Mouse (Mus musculus): ENCODE results near the gene Rnf227. TPM values are rescaled to one million over a fixed set of nuclear protein-coding genes. Genes with fewer than 3 reads are reported as not detected.

Rnf227 gene
- polyA plus RNA-seq, 1 experiment, result 4.3 TPM

- TF ChIP-seq CTCF (IDR thresholded peaks at IDR 0.05; ENCODE audit: insufficient read depth, low read length) (no peak), POLR2A (IDR thresholded peaks at IDR 0.05; ENCODE audit: borderline replicate concordance, extremely low read depth, low read depth, low read length) (no peak)
Observed at GRCm38 (mm10) chr11:69328517-69328916, 11.7 kb upstream of the Rnf227 start.

GRCm38 (mm10) chr11:69331152-69331551 lies 9.1 kb upstream of the Rnf227 start:
- 91% methylated on average over 6 of the region's 6 CpGs for WGBS
- no peak for DNase-seq
- no peak for TF ChIP-seq POLR2A (IDR thresholded peaks at IDR 0.05; ENCODE audit: borderline replicate concordance, extremely low read depth, low read depth, low read length)
- TF ChIP-seq CTCF (IDR thresholded peaks at IDR 0.05; ENCODE audit: insufficient read depth, low read length), result no peak

More at GRCm38 (mm10) chr11:69328517-69328916, 11.7 kb upstream of the Rnf227 start:
- 93% methylated on average over 6 of the region's 6 CpGs for WGBS
- no peak for DNase-seq
- no peak overlapping the region for H3K4me3 ChIP-seq (replicated peaks; ENCODE audit: extremely low read depth, low read depth, low read length)
- peaks cover 4% of the 10 kb centered on the region; the same call in 1 of the 2 replicates for H3K4me1 ChIP-seq (ENCODE audit: control insufficient read depth, insufficient read depth, low read length)

GRCm38 (mm10) chr11:69331929-69332405 lies 8.3 kb upstream of the Rnf227 start:
- peak overlapping the region; percentile 63 for H3K4me3 ChIP-seq (replicated peaks; ENCODE audit: extremely low read depth, low read depth, low read length)
- WGBS, result 1% methylated on average over 24 of the region's 24 CpGs
- TF ChIP-seq POLR2A (IDR thresholded peaks at IDR 0.05; ENCODE audit: borderline replicate concordance, extremely low read depth, low read depth, low read length) (peak; percentile 84; the same call in 1 of the 2 replicates), CTCF (IDR thresholded peaks at IDR 0.05; ENCODE audit: insufficient read depth, low read length) (no peak)
- DNase-seq, result peak; percentile 70
- peaks cover 4% of the 10 kb centered on the region; the same call in 1 of the 2 replicates for H3K4me1 ChIP-seq (ENCODE audit: control insufficient read depth, insufficient read depth, low read length)

More at GRCm38 (mm10) chr11:69331152-69331551, 9.1 kb upstream of the Rnf227 start:
- Histone ChIP-seq H3K4me1 (ENCODE audit: control insufficient read depth, insufficient read depth, low read length) (peaks cover 8% of the 10 kb centered on the region; the same call in 1 of the 2 replicates), H3K4me3 (replicated peaks; ENCODE audit: extremely low read depth, low read depth, low read length) (no peak overlapping the region)

- no peak for DNase-seq
- TF ChIP-seq CTCF (IDR thresholded peaks at IDR 0.05; ENCODE audit: insufficient read depth, low read length), result no peak
- TF ChIP-seq POLR2A (IDR thresholded peaks at IDR 0.05; ENCODE audit: borderline replicate concordance, extremely low read depth, low read depth, low read length), result no peak
- Histone ChIP-seq H3K4me3 (replicated peaks; ENCODE audit: extremely low read depth, low read depth, low read length) (no peak overlapping the region), H3K4me1 (ENCODE audit: control insufficient read depth, insufficient read depth, low read length) (peaks cover 4% of the 10 kb centered on the region; the same call in 1 of the 2 replicates)
- 46% methylated on average over 8 of the region's 8 CpGs for WGBS
Observed at GRCm38 (mm10) chr11:69332713-69333253, 7.5 kb upstream of the Rnf227 start.

- DNase-seq, result no peak
- TF ChIP-seq CTCF (IDR thresholded peaks at IDR 0.05; ENCODE audit: insufficient read depth, low read length) (0 out of 2 replicates have a peak, but pooled peaks have one; percentile 6), POLR2A (IDR thresholded peaks at IDR 0.05; ENCODE audit: borderline replicate concordance, extremely low read depth, low read depth, low read length) (no peak)
Observed at GRCm38 (mm10) chr11:69333922-69334321, 6.3 kb upstream of the Rnf227 start.

GRCm38 (mm10) chr11:69334796-69335195 lies 5.5 kb upstream of the Rnf227 start:
- no peak for TF ChIP-seq CTCF (IDR thresholded peaks at IDR 0.05; ENCODE audit: insufficient read depth, low read length)
- TF ChIP-seq POLR2A (IDR thresholded peaks at IDR 0.05; ENCODE audit: borderline replicate concordance, extremely low read depth, low read depth, low read length), result no peak
- H3K4me3 ChIP-seq (replicated peaks; ENCODE audit: extremely low read depth, low read depth, low read length), result no peak overlapping the region
- 50% methylated on average over 4 of the region's 4 CpGs for WGBS
- no peak for DNase-seq
- H3K4me1 ChIP-seq (ENCODE audit: control insufficient read depth, insufficient read depth, low read length), result peaks cover 4% of the 10 kb centered on the region; the same call in 1 of the 2 replicates

More at GRCm38 (mm10) chr11:69333922-69334321, 6.3 kb upstream of the Rnf227 start:
- H3K4me1 ChIP-seq (ENCODE audit: control insufficient read depth, insufficient read depth, low read length), result peaks cover 4% of the 10 kb centered on the region; the same call in 1 of the 2 replicates
- H3K4me3 ChIP-seq (replicated peaks; ENCODE audit: extremely low read depth, low read depth, low read length), result no peak overlapping the region
- WGBS, result 32% methylated on average over 3 of the region's 3 CpGs

- H3K4me3 ChIP-seq (replicated peaks; ENCODE audit: extremely low read depth, low read depth, low read length), result no peak overlapping the region
- WGBS, result 92% methylated on average over 26 of the region's 26 CpGs
- no peaks in the 10 kb centered on the region for H3K4me1 ChIP-seq (ENCODE audit: control insufficient read depth, insufficient read depth, low read length)
- TF ChIP-seq POLR2A (IDR thresholded peaks at IDR 0.05; ENCODE audit: borderline replicate concordance, extremely low read depth, low read depth, low read length) (no peak), CTCF (IDR thresholded peaks at IDR 0.05; ENCODE audit: insufficient read depth, low read length) (no peak)
- DNase-seq, result no peak
Observed at GRCm38 (mm10) chr11:69346441-69346840, 6.2 kb downstream of the Rnf227 start.

- no peak overlapping the region for H3K4me3 ChIP-seq (replicated peaks; ENCODE audit: extremely low read depth, low read depth, low read length)
- TF ChIP-seq POLR2A (IDR thresholded peaks at IDR 0.05; ENCODE audit: borderline replicate concordance, extremely low read depth, low read depth, low read length), result no peak
- no peak for TF ChIP-seq CTCF (IDR thresholded peaks at IDR 0.05; ENCODE audit: insufficient read depth, low read length)
- no peaks in the 10 kb centered on the region for H3K4me1 ChIP-seq (ENCODE audit: control insufficient read depth, insufficient read depth, low read length)
- DNase-seq, result no peak
- 89% methylated on average over 5 of the region's 5 CpGs for WGBS
Observed at GRCm38 (mm10) chr11:69356544-69356943, 16.3 kb downstream of the Rnf227 start.

GRCm38 (mm10) chr11:69357690-69358089 lies 17.4 kb downstream of the Rnf227 start:
- no peak for DNase-seq
- WGBS, result 88% methylated on average over 12 of the region's 12 CpGs
- Histone ChIP-seq H3K4me1 (ENCODE audit: control insufficient read depth, insufficient read depth, low read length) (no peaks in the 10 kb centered on the region), H3K4me3 (replicated peaks; ENCODE audit: extremely low read depth, low read depth, low read length) (no peak overlapping the region)
- TF ChIP-seq CTCF (IDR thresholded peaks at IDR 0.05; ENCODE audit: insufficient read depth, low read length), result no peak
- TF ChIP-seq POLR2A (IDR thresholded peaks at IDR 0.05; ENCODE audit: borderline replicate concordance, extremely low read depth, low read depth, low read length), result no peak

- Histone ChIP-seq H3K4me3 (replicated peaks; ENCODE audit: extremely low read depth, low read depth, low read length) (no peak overlapping the region), H3K4me1 (ENCODE audit: control insufficient read depth, insufficient read depth, low read length) (peaks cover 19% of the 10 kb centered on the region)
- TF ChIP-seq CTCF (IDR thresholded peaks at IDR 0.05; ENCODE audit: insufficient read depth, low read length), result no peak
- TF ChIP-seq POLR2A (IDR thresholded peaks at IDR 0.05; ENCODE audit: borderline replicate concordance, extremely low read depth, low read depth, low read length), result no peak
- 75% methylated on average over 7 of the region's 7 CpGs for WGBS
- no peak for DNase-seq
Observed at GRCm38 (mm10) chr11:69362021-69362420, 21.8 kb downstream of the Rnf227 start.

Data from lung, adult 2 months (tissue).